Mouse (Mus musculus) MEL (cell line): ENCODE results near the gene Gcdh. TPM values are rescaled to one million over a fixed set of nuclear protein-coding genes. Genes with fewer than 3 reads are reported as not detected.
A peak's percentile ranks its signal among the peaks of the same experiment; 100 is the strongest.

Source experiments
- DNase-seq: peaks from one replicate; pipeline ENCODE4 v3.0.0; 2011; ENCODE audit warnings: low read depth, low spot score
- H3K27ac ChIP-seq: 2 replicates; pipeline ENCODE4 v1.5.1; 2012; ENCODE audit warnings: low read depth, mild to moderate bottlenecking, control low read depth, low read length, moderate library complexity; ENCODE audit not compliant: control insufficient read depth
- H3K27me3 ChIP-seq, 2 experiments: fragments of 150-350 bp in 1 of 2; sonication (generic) in 1 of 2; 2 replicates each; pipeline ENCODE4 v1.6.1; 2012; ENCODE audit warnings: low read length in 2 of 2, mild to moderate bottlenecking in 2 of 2, improper control_type of control experiment in 1 of 2, moderate library complexity in 1 of 2; ENCODE audit not compliant: insufficient read depth in 2 of 2, control insufficient read depth in 1 of 2
- H3K36me3 ChIP-seq, 2 experiments: 2 replicates each; pipeline ENCODE4 v1.6.1; 2012 to 2014; ENCODE audit warnings: low read length in 2 of 2, improper control_type of control experiment in 1 of 2, inconsistent platforms in 1 of 2, mild to moderate bottlenecking in 1 of 2; ENCODE audit not compliant: insufficient read depth in 2 of 2, control insufficient read depth in 1 of 2
- H3K4me1 ChIP-seq, 2 experiments: fragments of 150-350 bp in 1 of 2; sonication (generic) in 1 of 2; 2 replicates each; pipeline ENCODE4 v1.6.1; 2012; ENCODE audit warnings: low read length in 2 of 2, improper control_type of control experiment in 1 of 2, mild to moderate bottlenecking in 1 of 2; ENCODE audit not compliant: insufficient read depth in 2 of 2, control insufficient read depth in 1 of 2
- H3K4me3 ChIP-seq, 2 experiments: fragments of 150-350 bp in 1 of 2; sonication (generic) in 1 of 2; 2 replicates each; pipeline ENCODE4 v1.5.1; 2012; ENCODE audit warnings: low read depth in 2 of 2, low read length in 2 of 2, mild to moderate bottlenecking in 2 of 2, moderate library complexity in 2 of 2, control low read depth in 1 of 2, improper control_type of control experiment in 1 of 2; ENCODE audit not compliant: control insufficient read depth in 1 of 2, insufficient read depth in 1 of 2
- H3K79me2 ChIP-seq: 2 replicates; pipeline ENCODE4 v1.6.1; 2012; ENCODE audit warnings: mild to moderate bottlenecking, low read length, moderate library complexity; ENCODE audit not compliant: control insufficient read depth, poor library complexity, insufficient read depth
- H3K9ac ChIP-seq: 2 replicates; pipeline ENCODE4 v1.6.1; 2012; ENCODE audit warnings: low read depth, mild to moderate bottlenecking, control low read depth, low read length, moderate library complexity; ENCODE audit not compliant: control insufficient read depth, poor library complexity, severe bottlenecking
- H3K9me3 ChIP-seq: fragments of 150-350 bp; sonication (generic); replicated peaks from 2 replicates; pipeline ENCODE4 v1.6.1; 2012; ENCODE audit warnings: mild to moderate bottlenecking, low read length, improper control_type of control experiment, moderate library complexity; ENCODE audit not compliant: insufficient read depth
- BHLHE40 ChIP-seq: IDR thresholded peaks from 2 replicates; pipeline ENCODE4 v1.6.1; 2012; ENCODE audit warnings: low read depth, mild to moderate bottlenecking, inconsistent platforms, low read length, improper control_type of control experiment, borderline replicate concordance
- CHD1 ChIP-seq: IDR thresholded peaks from 2 replicates; pipeline ENCODE4 v1.6.1; 2012; ENCODE audit warnings: low read depth, mild to moderate bottlenecking, inconsistent platforms, low read length, improper control_type of control experiment
- CHD2 ChIP-seq: IDR thresholded peaks from 2 replicates; pipeline ENCODE4 v1.6.1; 2011; ENCODE audit warnings: low read length, improper control_type of control experiment
- CTCF ChIP-seq, 3 experiments: IDR thresholded peaks in 2 of 3; conservative IDR thresholded peaks in 1 of 3; 2 replicates each; pipeline ENCODE4 v1.5.1; 2011 to 2012; ENCODE audit warnings: low read length in 3 of 3, low read depth in 2 of 3, mild to moderate bottlenecking in 2 of 3, improper control_type of control experiment in 1 of 3, inconsistent platforms in 1 of 3, mixed read lengths in 1 of 3, moderate library complexity in 1 of 3; ENCODE audit not compliant: control insufficient read depth in 1 of 3, insufficient read depth in 1 of 3, poor library complexity in 1 of 3, severe bottlenecking in 1 of 3
- E2F4 ChIP-seq: IDR thresholded peaks from 2 replicates; pipeline ENCODE4 v1.6.1; 2011; ENCODE audit warnings: low read depth, low read length, improper control_type of control experiment, borderline replicate concordance
- ELF1 ChIP-seq: IDR thresholded peaks from 2 replicates; pipeline ENCODE4 v1.6.1; 2014; ENCODE audit warnings: low read depth, mild to moderate bottlenecking, inconsistent platforms, low read length, improper control_type of control experiment, moderate library complexity
- EP300 ChIP-seq, 2 experiments: IDR thresholded peaks; 2 replicates each; pipeline ENCODE4 v1.6.1; 2011; ENCODE audit warnings: improper control_type of control experiment in 2 of 2, low read length in 2 of 2, low read depth in 1 of 2, mild to moderate bottlenecking in 1 of 2
- ETS1 ChIP-seq: IDR thresholded peaks from 2 replicates; pipeline ENCODE4 v1.6.1; 2012; ENCODE audit warnings: low read depth, mild to moderate bottlenecking, inconsistent platforms, low read length, improper control_type of control experiment, moderate library complexity
- GABPA ChIP-seq: IDR thresholded peaks from 2 replicates; pipeline ENCODE4 v1.6.1; 2012; ENCODE audit warnings: low read depth, mild to moderate bottlenecking, inconsistent platforms, low read length, improper control_type of control experiment, moderate library complexity
- GATA1 ChIP-seq: IDR thresholded peaks from 2 replicates; pipeline ENCODE4 v1.6.1; 2011; ENCODE audit warnings: low read depth, low read length, improper control_type of control experiment
- HCFC1 ChIP-seq: IDR thresholded peaks from 2 replicates; pipeline ENCODE4 v1.6.1; 2012; ENCODE audit warnings: low read depth, mild to moderate bottlenecking, inconsistent platforms, low read length, improper control_type of control experiment, moderate library complexity
- JUND ChIP-seq: IDR thresholded peaks from 2 replicates; pipeline ENCODE4 v1.6.1; 2011; ENCODE audit warnings: low read depth, mild to moderate bottlenecking, improper control_type of control experiment, low read length
- KAT2A ChIP-seq: conservative IDR thresholded peaks from 2 replicates; pipeline ENCODE4 v1.6.1; 2012; ENCODE audit warnings: low read depth, low read length, improper control_type of control experiment, inconsistent platforms
- MAFK ChIP-seq: IDR thresholded peaks from 2 replicates; pipeline ENCODE4 v1.6.1; 2011; ENCODE audit warnings: low read depth, mild to moderate bottlenecking, low read length, improper control_type of control experiment, borderline replicate concordance
- MAX ChIP-seq: IDR thresholded peaks from 2 replicates; pipeline ENCODE4 v1.6.1; 2011; ENCODE audit warnings: low read length, improper control_type of control experiment
- MAZ ChIP-seq: IDR thresholded peaks from 2 replicates; pipeline ENCODE4 v1.6.1; 2012; ENCODE audit warnings: low read depth, mild to moderate bottlenecking, inconsistent platforms, low read length, improper control_type of control experiment
- MEF2A ChIP-seq: IDR thresholded peaks from 2 replicates; pipeline ENCODE4 v1.6.1; 2014; ENCODE audit warnings: low read depth, mild to moderate bottlenecking, inconsistent platforms, low read length, improper control_type of control experiment; ENCODE audit not compliant: poor library complexity, insufficient replicate concordance, severe bottlenecking; ENCODE audit errors: extremely low read depth
- MXI1 ChIP-seq: IDR thresholded peaks from 2 replicates; pipeline ENCODE4 v1.6.1; 2011; ENCODE audit warnings: mild to moderate bottlenecking, low read depth, low read length, improper control_type of control experiment
- MYB ChIP-seq: IDR thresholded peaks from 2 replicates; pipeline ENCODE4 v1.6.1; 2011; ENCODE audit warnings: mild to moderate bottlenecking, low read depth, low read length, improper control_type of control experiment
- MYC ChIP-seq: IDR thresholded peaks from 2 replicates; pipeline ENCODE4 v1.6.1; 2011; ENCODE audit warnings: low read depth, mild to moderate bottlenecking, low read length, improper control_type of control experiment, moderate library complexity
- NELFE ChIP-seq: IDR thresholded peaks from 2 replicates; pipeline ENCODE4 v1.6.1; 2011; ENCODE audit warnings: low read depth, low read length, improper control_type of control experiment
- NRF1 ChIP-seq: IDR thresholded peaks from 2 replicates; pipeline ENCODE4 v1.6.1; 2014; ENCODE audit warnings: low read depth, mild to moderate bottlenecking, inconsistent platforms, low read length, improper control_type of control experiment, moderate library complexity; ENCODE audit not compliant: poor library complexity, insufficient read depth, severe bottlenecking
- POLR2AphosphoS2 ChIP-seq: IDR thresholded peaks from 2 replicates; pipeline ENCODE4 v1.6.1; 2011; ENCODE audit warnings: low read length, improper control_type of control experiment
- POLR2AphosphoS5 ChIP-seq: IDR thresholded peaks from 2 replicates; pipeline ENCODE4 v1.6.1; 2012; ENCODE audit warnings: low read depth, borderline replicate concordance, mild to moderate bottlenecking, inconsistent platforms, low read length, moderate library complexity, mixed read lengths
- RAD21 ChIP-seq: IDR thresholded peaks from 2 replicates; pipeline ENCODE4 v1.6.1; 2011; ENCODE audit warnings: mild to moderate bottlenecking, low read depth, low read length, improper control_type of control experiment
- RCOR1 ChIP-seq: IDR thresholded peaks from 2 replicates; pipeline ENCODE4 v1.6.1; 2012; ENCODE audit warnings: low read depth, mild to moderate bottlenecking, inconsistent platforms, low read length, improper control_type of control experiment
- SIN3A ChIP-seq: IDR thresholded peaks from 2 replicates; pipeline ENCODE4 v1.6.1; 2012; ENCODE audit warnings: low read length, improper control_type of control experiment, inconsistent platforms
- SMC3 ChIP-seq: IDR thresholded peaks from 2 replicates; pipeline ENCODE4 v1.6.1; 2011; ENCODE audit warnings: low read depth, low read length, improper control_type of control experiment
- TAL1 ChIP-seq: IDR thresholded peaks from 2 replicates; pipeline ENCODE4 v1.6.1; 2012; ENCODE audit warnings: mild to moderate bottlenecking, inconsistent platforms, low read length, moderate library complexity, mixed read lengths
- TBP ChIP-seq: IDR thresholded peaks from 2 replicates; pipeline ENCODE4 v1.8.0; 2011; ENCODE audit warnings: low read depth, low read length, improper control_type of control experiment
- TCF12 ChIP-seq: IDR thresholded peaks from 2 replicates; pipeline ENCODE4 v1.6.1; 2014; ENCODE audit warnings: low read depth, mild to moderate bottlenecking, inconsistent platforms, low read length, improper control_type of control experiment, moderate library complexity
- UBTF ChIP-seq: IDR thresholded peaks from 2 replicates; pipeline ENCODE4 v1.6.1; 2012; ENCODE audit warnings: low read depth, mild to moderate bottlenecking, inconsistent platforms, low read length, improper control_type of control experiment, moderate library complexity, borderline replicate concordance; ENCODE audit not compliant: insufficient read depth
- USF1 ChIP-seq: IDR thresholded peaks from 2 replicates; pipeline ENCODE4 v1.6.1; 2014; ENCODE audit warnings: low read depth, mild to moderate bottlenecking, inconsistent platforms, low read length, improper control_type of control experiment, moderate library complexity
- USF2 ChIP-seq, 2 experiments: IDR thresholded peaks; 2 replicates each; pipeline ENCODE4 v1.6.1; 2011 to 2012; ENCODE audit warnings: improper control_type of control experiment in 2 of 2, low read length in 2 of 2, borderline replicate concordance in 1 of 2, inconsistent platforms in 1 of 2, low read depth in 1 of 2, mild to moderate bottlenecking in 1 of 2; ENCODE audit not compliant: insufficient read depth in 1 of 2
- ZC3H11A ChIP-seq: IDR thresholded peaks from 2 replicates; pipeline ENCODE4 v1.6.1; 2012; ENCODE audit warnings: low read depth, mild to moderate bottlenecking, inconsistent platforms, low read length, improper control_type of control experiment
- ZMIZ1 ChIP-seq: IDR thresholded peaks from 2 replicates; pipeline ENCODE4 v1.6.1; 2012; ENCODE audit warnings: low read depth, mild to moderate bottlenecking, inconsistent platforms, low read length, improper control_type of control experiment, moderate library complexity
- ZNF384 ChIP-seq: IDR thresholded peaks from 2 replicates; pipeline ENCODE4 v1.6.1; 2012; ENCODE audit warnings: low read depth, mild to moderate bottlenecking, inconsistent platforms, low read length, improper control_type of control experiment
- polyA plus RNA-seq, 2 experiments: library from polyadenylated mRNA; stranded (reverse) in 1 of 2; unstranded in 1 of 2; fragments of >175 nt in 1 of 2; fragments of >200 nt in 1 of 2; gene quantifications; 2 replicates each; pipeline versions ENCODE4 v1.2.1 to v1.2.4; 2012; ENCODE audit warnings: low replicate concordance in 2 of 2, low read depth in 1 of 2; ENCODE audit not compliant: insufficient read length in 2 of 2, insufficient read depth in 1 of 2, missing spikeins in 1 of 2
- total RNA-seq: library from RNA; depleted of rRNA; stranded (reverse); fragments of 300-350 nt; gene quantifications from 2 replicates; pipeline ENCODE4 v1.2.3, GENCODE M21; 2012

Gcdh gene
- total and polyA plus RNA-seq, 3 experiments: 10.7 to 17.3 TPM; not detected in 1

DNA sequence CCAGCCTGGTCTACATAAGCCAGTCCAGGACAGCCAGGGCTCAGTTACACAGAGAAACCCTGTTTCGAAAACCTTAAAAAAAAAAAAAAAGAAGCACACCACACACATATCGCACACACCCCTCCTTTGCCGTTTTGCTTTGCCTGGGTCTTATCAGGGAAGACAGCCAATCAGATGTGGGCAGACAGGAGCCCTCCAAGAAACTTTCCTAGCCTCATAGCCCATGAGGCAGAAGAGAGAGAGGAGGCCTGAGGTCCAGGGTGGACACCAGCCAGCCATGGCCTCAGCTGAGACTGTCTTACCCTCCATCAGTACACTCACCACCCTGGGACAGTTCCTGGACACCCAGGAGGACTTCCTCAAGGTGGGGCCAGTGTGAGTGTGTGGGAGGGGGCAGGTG, 8.0 kb upstream of the Gcdh start, which contains the start of gene Klf1:
TSS of gene Klf1 (plus strand) at position 177 of the 400 bp plus-strand sequence.
- peaks cover 9 to 23% of the 10 kb centered on the region in 2 experiments; a peak in 3 of 4 replicates for H3K36me3 ChIP-seq
- peaks cover 11 to 30% of the 10 kb centered on the region in 2 experiments for H3K4me1 ChIP-seq
- no peaks in the 10 kb centered on the region for H3K9me3 ChIP-seq
- peak within 1 kb of the TSS; percentile 97 for H3K9ac ChIP-seq
- peak within 1 kb of the TSS; percentile 86 to 91 for H3K4me3 ChIP-seq
- peak within 1 kb of the TSS; percentile 97 for H3K27ac ChIP-seq
- no peaks in the 10 kb centered on the region for H3K27me3 ChIP-seq
- peaks cover 27% of the 10 kb centered on the region for H3K79me2 ChIP-seq
- peak; percentile 96 for DNase-seq
- TF ChIP-seq ETS1 (peak; percentile 89), ZC3H11A (no peak), BHLHE40 (peak; percentile 60), MAX (peak; percentile 84), SMC3 (no peak), NELFE (peak; percentile 99), MYC (peak; percentile 86; the same call in 1 of the 2 replicates), GABPA (no peak), POLR2AphosphoS2 (peak; percentile 99), USF2 (IDR thresholded peaks at IDR 0.05; ENCODE audit: borderline replicate concordance in 1 of 2, insufficient read depth in 1 of 2, low read depth in 1 of 2, low read length in 2 of 2) (no peak), TAL1 (peak; percentile 67), NRF1 (no peak; the same call in 1 of the 2 replicates), CHD2 (no peak), RAD21 (no peak), JUND (0 out of 2 replicates have a peak, but pooled peaks have one; percentile 36), ELF1 (peak; percentile 53), ZNF384 (peak; percentile 99), CHD1 (peak; percentile 94; the same call in 1 of the 2 replicates), SIN3A (peak; percentile 95), MEF2A (no peak), MAZ (peak; percentile 97), MXI1 (peak; percentile 93), CTCF (IDR thresholded peaks at IDR 0.05 in 2 of 3, conservative IDR thresholded peaks at IDR 0.05 in 1 of 3; ENCODE audit: control insufficient read depth in 1 of 3, insufficient read depth in 1 of 3, low read depth in 2 of 3, low read length in 3 of 3, poor library complexity in 1 of 3, severe bottlenecking in 1 of 3) (no peak), MYB (peak; percentile 73), TCF12 (peak; percentile 93), ZMIZ1 (peak; percentile 99), EP300 (IDR thresholded peaks at IDR 0.05; ENCODE audit: low read depth in 1 of 2, low read length in 2 of 2) (peak; percentile 84 to 88), GATA1 (peak; percentile 93), RCOR1 (peak; percentile 82), HCFC1 (peak; percentile 68), KAT2A (peak; percentile 53), POLR2AphosphoS5 (0 out of 2 replicates have a peak, but pooled peaks have one; percentile 86), E2F4 (no peak), UBTF (no peak), USF1 (peak; percentile 54; the same call in 1 of the 2 replicates), MAFK (peak; percentile 68; the same call in 1 of the 2 replicates), TBP (peak; percentile 95)
